Mouse (Mus musculus) frontal cortex, adult 2 months (tissue): Measurements from ENCODE around the gene Klhl40. TPM values are rescaled to one million over a fixed set of nuclear protein-coding genes. Genes with fewer than 3 reads are reported as not detected.

Experiments
- DNase-seq, 2 experiments: peaks; one replicate each; pipeline ENCODE4 v3.0.0; 2022; ENCODE audit warnings: low spot score in 1 of 2; ENCODE audit errors: extremely low spot score in 1 of 2
- polyA plus RNA-seq: library from polyadenylated mRNA; depleted of rRNA; stranded (reverse); fragments of >200 nt; gene quantifications from 2 replicates; pipeline ENCODE4 v1.2.3, GENCODE M21; 2012

Klhl40 gene
- polyA plus RNA-seq, 1 experiment, result 11.4 TPM

GRCm38 (mm10) chr9:121776511-121776910 lies 896 bp upstream of the Klhl40 start:
- peak in 1 of 2 experiments; percentile 72 for DNase-seq

GRCm38 (mm10) chr9:121778066-121778624 lies 738 bp downstream of the Klhl40 start:
- peak; percentile 71 to 83 for DNase-seq

- DNase-seq, result no peak
Observed at GRCm38 (mm10) chr9:121784801-121785200, 7.4 kb downstream of the Klhl40 start.

GRCm38 (mm10) chr9:121785261-121785660 lies 7.9 kb downstream of the Klhl40 start:
- no peak for DNase-seq

- DNase-seq, result no peak
Observed at GRCm38 (mm10) chr9:121786359-121786758, 9.0 kb downstream of the Klhl40 start.

- DNase-seq, result peak in 1 of 2 experiments; percentile 46
Observed at GRCm38 (mm10) chr9:121791206-121791605, 13.8 kb downstream of the Klhl40 start.

GRCm38 (mm10) chr9:121791757-121792521 lies 14.5 kb downstream of the Klhl40 start, which contains the start of gene Hhatl:
Gene Hhatl, minus strand, starts transcription at chr9:121792507.
- peak in 1 of 2 experiments; percentile 53 for DNase-seq

GRCm38 (mm10) chr9:121794972-121795539 lies 17.6 kb downstream of the Klhl40 start:
- no peak for DNase-seq

GRCm38 (mm10) chr9:121797722-121798121 lies 20.3 kb downstream of the Klhl40 start:
- no peak for DNase-seq

GRCm38 (mm10) chr9:121798887-121799520 lies 21.6 kb downstream of the Klhl40 start:
- DNase-seq, result no peak

- no peak for DNase-seq
Observed at GRCm38 (mm10) chr9:121802747-121803146, 25.3 kb downstream of the Klhl40 start.

- no peak for DNase-seq
Observed at GRCm38 (mm10) chr9:121807546-121807945, 30.1 kb downstream of the Klhl40 start.

GRCm38 (mm10) chr9:121807947-121808346 lies 30.5 kb downstream of the Klhl40 start:
- DNase-seq, result no peak

GRCm38 (mm10) chr9:121808511-121808910 lies 31.1 kb downstream of the Klhl40 start:
- no peak for DNase-seq

GRCm38 (mm10) chr9:121810081-121810821 lies 32.8 kb downstream of the Klhl40 start:
- peak in 1 of 2 experiments; percentile 73 for DNase-seq

- no peak for DNase-seq
Observed at GRCm38 (mm10) chr9:121815183-121815582, 37.8 kb downstream of the Klhl40 start.

- no peak for DNase-seq
Observed at GRCm38 (mm10) chr9:121819073-121819770, 41.8 kb downstream of the Klhl40 start.

GRCm38 (mm10) chr9:121819771-121820471 lies 42.5 kb downstream of the Klhl40 start:
- DNase-seq, result no peak

- no peak for DNase-seq
Observed at GRCm38 (mm10) chr9:121820765-121821164, 43.4 kb downstream of the Klhl40 start.
